Mouse (Mus musculus): ENCODE data around the gene Hnrnpa1.

DNA sequence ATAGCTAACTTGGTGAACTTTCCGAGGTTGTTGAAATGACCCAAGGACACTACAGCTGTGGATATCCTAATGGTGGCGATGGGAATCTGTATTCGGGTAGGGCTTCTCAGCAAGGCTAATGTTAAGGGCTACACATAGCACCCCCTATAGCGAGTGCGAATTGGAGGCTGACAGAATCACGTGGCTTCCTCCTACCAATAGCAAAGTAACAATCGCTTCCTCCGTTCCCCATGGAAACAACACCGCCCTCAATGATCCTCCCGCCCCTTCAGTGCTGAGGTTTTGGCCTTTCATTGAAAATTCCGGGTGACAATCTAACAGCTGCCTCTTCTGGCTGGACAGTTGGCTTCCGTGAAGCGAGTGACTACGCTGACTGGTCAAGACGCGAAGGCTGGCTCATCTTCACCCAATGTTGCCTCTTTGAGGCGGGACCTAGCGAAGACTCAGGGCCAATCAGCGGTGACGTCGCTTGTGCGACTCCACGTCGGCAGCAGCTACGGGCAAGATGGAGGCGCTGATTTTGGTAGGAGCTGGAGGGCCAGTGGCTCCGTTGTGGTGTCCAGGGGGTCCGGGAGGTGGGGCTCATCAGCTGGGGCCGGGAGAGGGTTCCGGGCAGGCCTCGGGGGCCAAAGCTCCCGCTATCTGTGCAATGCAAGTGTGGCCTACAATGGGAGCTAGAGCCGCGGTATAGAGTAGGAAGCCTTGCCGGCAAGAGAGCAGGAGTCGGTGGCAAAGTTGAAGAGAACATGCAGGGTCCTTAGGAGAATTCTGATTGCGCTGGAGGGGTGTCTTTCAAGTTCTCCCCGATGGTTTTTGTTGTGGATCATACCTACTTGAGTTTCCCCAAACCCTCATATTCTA lies 32.4 kb downstream of the Hnrnpa1 start, which contains the start of gene Copz1:
- TF ChIP-seq CTCF (IDR thresholded peaks at IDR 0.05; ENCODE audit: extremely low read depth, insufficient read depth, low read length) (0 out of 2 replicates have a peak, but pooled peaks have one; percentile 17), POLR2A (IDR thresholded peaks at IDR 0.05; ENCODE audit: extremely low read depth, insufficient read depth, low read length) (peak; percentile 91)
